Mouse (Mus musculus) layer of hippocampus, postnatal 25 days (tissue): ENCODE measurements at regions not wholly inside any gene's neighbourhood (a gene's known extent, or its start where the extent isn't known, plus 50 kb on each side); places are given as distances from the start of the nearest gene placed in this dataset.
"Not testable (repeated sequence)": the region's sequence is repeated elsewhere in the genome, so short reads cannot be mapped to it uniquely, and the experiment has no call there.

Source experiments
- DNase-seq, 2 experiments: peaks; one replicate each; pipeline ENCODE4 v3.0.0; 2022; ENCODE audit warnings: mixed read lengths in 2 of 2, low spot score in 1 of 2; ENCODE audit errors: extremely low spot score in 1 of 2

DNA sequence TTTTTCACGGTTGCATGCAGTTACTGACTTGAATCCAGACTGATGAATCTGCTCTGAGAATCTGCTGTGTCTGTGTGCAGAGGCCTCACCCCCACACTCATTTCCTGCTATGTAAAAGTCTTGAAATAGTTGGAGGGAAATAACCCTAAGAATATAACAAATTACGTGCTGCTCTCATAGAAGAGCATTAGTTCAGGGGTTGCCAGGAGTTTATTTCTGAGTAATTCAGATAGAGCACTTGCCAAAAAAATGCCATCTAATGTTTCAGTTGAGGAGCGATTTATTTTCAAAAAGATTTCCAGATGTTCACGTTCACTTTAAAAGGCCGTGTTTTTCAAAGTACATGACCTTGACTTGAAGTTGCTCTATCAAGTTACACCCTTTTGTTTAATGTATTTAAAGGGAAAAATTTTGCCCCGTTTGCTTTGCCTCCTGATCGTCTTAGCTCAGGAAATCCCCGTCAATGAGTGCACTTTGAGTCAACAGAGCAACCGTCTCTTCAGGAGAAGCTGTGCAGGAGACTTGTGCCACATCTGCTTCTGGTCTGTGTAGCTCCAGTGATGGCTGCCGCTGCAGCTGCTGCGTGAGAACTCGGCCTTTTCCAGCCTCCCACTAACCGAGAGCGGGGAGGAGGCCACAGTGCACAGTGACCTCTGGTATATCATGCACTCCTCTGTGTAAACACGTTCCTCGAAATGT, 50.9 kb upstream of the Sec61g start:
- no peak for DNase-seq

- no peak for DNase-seq
Measured at GRCm38 (mm10) chr11:16561727-16562126, 53.4 kb upstream of the Sec61g start.

GRCm38 (mm10) chr11:16589085-16589680, 80.9 kb upstream of the Sec61g start:
- DNase-seq = no peak

GRCm38 (mm10) chr11:16590541-16590940, 82.3 kb upstream of the Sec61g start:
- no peak for DNase-seq

DNA sequence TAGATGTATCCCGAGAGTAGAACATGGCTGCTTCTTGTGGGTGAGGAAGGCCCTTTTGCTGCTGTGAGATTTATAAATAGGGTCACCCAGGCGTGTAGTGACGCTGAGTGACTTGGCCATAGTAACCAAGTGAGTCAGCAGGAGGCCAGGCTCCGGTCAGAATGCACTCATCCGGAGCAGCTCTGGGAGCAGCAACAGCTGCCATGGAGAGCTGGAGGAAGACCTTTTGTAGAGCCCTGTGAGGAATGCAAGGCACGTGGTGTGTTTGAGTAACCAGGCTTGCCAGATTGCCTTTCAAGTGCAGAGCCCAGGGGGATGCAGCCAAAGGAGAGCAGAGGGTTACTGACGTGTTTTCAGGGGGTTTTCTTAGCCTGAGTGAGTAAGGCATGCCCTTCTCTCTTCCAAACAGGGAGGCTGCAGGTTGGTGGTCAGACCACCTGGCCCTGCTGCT, 83.2 kb upstream of the Sec61g start:
- peak; percentile 6 to 17 for DNase-seq

- no peak for DNase-seq
Measured at GRCm38 (mm10) chr11:16592006-16592405, 83.7 kb upstream of the Sec61g start.

GRCm38 (mm10) chr11:16592766-16593165, 84.5 kb upstream of the Sec61g start:
- DNase-seq = no peak

DNA sequence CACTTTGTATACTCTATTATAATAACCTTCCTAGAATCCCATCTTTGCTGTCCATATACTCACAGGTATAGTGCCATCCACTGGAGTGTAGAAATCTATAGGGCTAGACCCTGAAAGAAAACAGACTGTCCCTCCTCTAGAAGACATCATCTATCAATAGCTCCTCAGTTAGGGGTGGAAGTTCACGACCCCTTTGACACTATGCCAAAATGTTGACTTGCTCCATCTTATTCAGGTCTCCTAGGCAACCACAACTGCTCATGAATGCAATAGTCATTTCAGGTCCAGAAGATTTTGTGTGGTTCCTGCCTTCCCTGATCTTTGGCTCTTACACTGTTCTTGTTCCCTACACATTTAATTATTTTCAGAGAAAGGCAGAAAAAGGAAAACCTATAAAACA, 86.5 kb upstream of the Sec61g start:
- no peak for DNase-seq

DNA sequence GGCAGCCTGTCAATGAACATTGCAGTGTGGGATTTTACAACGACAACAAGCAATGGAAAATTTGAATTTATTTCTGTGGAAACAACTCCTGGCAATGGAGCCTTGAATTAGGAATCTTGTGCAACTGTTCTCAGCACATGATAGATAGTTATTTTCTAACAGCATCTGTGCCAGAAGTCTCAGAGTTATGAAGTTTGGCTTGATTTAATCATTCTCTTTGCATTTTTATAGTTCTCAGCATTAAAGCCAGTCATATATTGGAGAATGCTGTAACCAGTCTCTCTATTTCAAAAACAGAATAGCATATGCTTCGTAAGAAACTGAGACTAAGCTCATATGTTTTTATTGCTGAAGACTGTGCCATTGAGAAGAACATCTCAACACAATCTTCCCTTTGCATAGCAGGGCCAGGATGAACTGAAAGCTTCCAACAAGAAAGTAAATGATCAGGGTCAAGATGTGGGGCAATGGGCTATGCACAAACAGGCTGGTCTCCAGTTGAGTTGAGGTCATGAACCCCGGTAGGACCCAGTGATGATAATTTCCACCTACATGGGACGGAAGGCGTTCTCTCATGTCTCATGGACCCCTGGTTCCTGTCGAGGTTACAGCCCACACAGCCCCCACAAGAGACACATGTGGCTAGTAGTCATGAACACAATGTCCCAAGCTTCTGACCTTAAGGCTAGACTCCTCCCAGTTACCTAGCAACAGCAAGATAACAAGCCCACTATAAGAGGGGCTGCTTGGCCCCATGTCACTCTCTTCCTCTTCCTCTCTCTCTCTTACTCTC, 89.0 kb upstream of the Sec61g start:
- DNase-seq = no peak

- no peak for DNase-seq
Measured at GRCm38 (mm10) chr11:16602947-16603346, 94.7 kb upstream of the Sec61g start.

DNA sequence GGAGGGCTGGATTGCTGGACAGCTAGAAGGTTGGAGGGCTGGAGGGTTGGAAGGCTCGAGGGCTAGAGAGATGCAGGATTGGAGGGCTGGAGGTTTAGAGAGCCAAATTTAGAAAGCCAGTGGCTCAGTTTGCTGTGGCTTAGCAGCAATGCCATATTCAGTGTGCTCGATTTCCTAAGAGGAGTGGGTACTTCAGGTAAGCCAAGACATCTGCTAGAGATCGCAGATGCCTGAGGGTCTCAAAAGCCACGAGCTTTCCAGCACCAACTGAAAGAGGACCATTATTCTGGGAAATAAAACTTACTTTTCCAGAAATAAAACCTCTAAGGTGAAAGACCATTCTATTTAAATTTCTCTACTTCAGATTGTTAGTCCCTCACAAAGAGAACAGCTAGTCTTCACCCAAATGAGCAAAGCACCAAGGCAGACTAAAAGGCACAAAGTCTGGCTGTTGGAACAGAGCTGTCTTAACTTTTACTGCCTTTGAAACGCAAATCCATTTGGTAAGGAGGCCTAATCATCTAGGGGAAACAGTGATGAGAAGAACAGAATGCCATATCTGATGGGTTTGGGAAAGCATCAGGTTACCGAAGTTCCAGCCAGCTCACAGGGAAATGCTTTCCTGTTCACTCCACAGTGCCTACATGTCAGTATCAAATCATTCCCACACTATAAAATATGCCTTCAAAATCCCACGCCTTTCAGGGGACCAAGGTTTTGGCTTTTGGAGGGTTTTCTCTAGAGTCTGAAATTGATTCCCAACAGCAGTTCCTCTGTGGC, 98.3 kb upstream of the Sec61g start:
- DNase-seq = no peak

DNA sequence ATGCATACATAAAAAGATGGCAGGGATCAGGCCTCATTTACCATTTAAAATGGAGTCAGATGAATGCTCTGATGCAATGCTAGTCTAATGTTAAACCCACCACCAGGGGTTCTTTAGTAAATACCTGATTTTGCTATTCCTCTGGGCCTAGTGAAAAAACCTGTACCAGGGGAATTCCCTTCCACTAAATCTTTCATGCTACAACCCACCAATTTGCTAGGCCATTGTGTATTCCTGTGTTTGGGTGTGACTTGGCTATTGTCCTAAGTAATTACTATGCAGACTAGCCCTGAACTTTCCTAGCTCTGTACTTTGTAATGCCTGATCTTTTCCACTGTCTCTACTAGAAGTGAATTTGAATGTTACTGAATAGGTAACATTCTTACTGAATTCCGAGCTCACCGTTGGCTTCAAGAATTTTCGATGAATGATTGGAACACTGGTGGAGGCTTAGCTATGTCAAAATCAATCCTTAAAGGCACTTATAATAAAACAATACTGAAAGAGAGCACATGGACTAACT, 99.7 kb upstream of the Sec61g start:
- DNase-seq = not testable (repeated sequence)

- no peak for DNase-seq
Measured at GRCm38 (mm10) chr11:16611741-16612140, 103.5 kb upstream of the Sec61g start.

GRCm38 (mm10) chr11:16612524-16612923, 104.2 kb upstream of the Sec61g start:
- DNase-seq = no peak

DNA sequence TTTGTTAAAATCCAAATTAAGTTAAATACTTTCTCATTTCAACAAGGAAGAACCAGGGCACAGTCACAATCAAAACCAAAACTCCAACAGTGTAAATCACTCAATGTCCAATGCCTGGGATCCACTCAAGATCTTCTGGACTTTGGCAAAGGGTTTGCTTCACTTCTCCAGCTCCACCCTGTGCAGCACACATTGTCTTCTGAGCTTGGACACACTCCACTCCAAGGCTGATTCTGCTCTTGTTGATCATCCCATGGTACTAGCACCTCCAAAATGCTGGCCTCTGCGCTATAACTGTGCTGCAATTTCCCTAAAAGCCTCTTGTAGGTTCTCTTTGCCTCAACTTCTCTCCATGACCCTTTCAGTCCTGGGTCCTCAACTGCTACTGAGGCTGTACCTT, 111.5 kb upstream of the Sec61g start:
- DNase-seq = no peak

- no peak for DNase-seq
Measured at GRCm38 (mm10) chr11:16623694-16624093, 115.4 kb upstream of the Sec61g start.

- no peak for DNase-seq
Measured at GRCm38 (mm10) chr11:16627294-16628085, 119.2 kb upstream of the Sec61g start.

DNA sequence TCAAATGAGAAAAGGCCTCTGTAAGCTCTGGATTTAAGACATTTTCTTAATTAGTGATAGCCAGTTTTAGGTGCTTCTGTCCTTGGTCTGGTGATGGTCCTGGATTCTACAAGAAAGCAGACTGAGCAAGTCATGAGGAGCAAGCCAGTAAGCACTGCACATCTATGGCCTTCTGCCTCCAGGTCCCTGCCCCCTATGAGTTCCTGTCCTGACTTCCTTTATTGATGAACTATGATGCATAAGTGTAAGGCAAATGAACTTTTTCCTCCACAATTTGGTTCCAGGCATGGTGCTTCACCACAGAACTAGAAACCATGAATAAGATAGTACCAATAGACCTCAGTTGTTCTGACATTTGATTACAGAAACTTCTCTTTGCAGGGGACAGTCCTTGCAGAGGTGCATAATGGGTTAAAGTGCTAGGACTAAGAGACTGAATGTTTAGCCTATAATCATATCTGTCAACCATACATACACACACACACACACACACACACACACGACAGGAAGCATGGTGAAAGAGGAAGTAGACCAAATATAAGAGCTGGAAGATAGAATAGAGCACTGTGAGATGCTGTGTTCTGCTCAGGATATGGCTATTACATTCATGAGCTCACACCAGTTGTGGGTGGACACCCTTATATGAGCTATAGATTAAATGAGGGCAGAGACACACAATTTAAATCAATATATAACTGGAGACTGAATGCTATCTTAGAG, 121.3 kb upstream of the Sec61g start:
- no peak for DNase-seq

- DNase-seq = not testable (repeated sequence)
Measured at GRCm38 (mm10) chr11:16635796-16636195, 116.2 kb upstream of the Egfr start.
